Mouse (Mus musculus): Measurements from ENCODE around the gene Gm21209. TPM values are rescaled to one million over a fixed set of nuclear protein-coding genes. Genes with fewer than 3 reads are reported as not detected.
"Not testable (repeated sequence)": the region's sequence is repeated elsewhere in the genome, so short reads cannot be mapped to it uniquely, and the experiment has no call there.

Gene Gm21209
- not detected for total RNA-seq (2021)
- long read RNA-seq, experiment 1, result 0 reads
- long read RNA-seq, experiment 2, result 0 reads

GRCm38 (mm10) chrY:49570856-49571255 is at the start of gene Gm21209:
Gm21209 (plus strand) TSS chrY:49571156.
- not testable (repeated sequence) for DNase-seq (ENCODE audit: low spot score in 2 of 2)

Data from gastrocnemius, postnatal 4 days (tissue).